Mouse (Mus musculus) embryonic facial prominence, embryonic 15.5 days (tissue): ENCODE measurements around the gene Zfp827. TPM values are rescaled to one million over a fixed set of nuclear protein-coding genes. Genes with fewer than 3 reads are reported as not detected.
A peak's percentile ranks its signal among the peaks of the same experiment; 100 is the strongest.

Source experiments
- ATAC-seq: fragments of 200-750 bp; cut with Nextera tagmentation; 2 replicates; pipeline ENCODE4 v1.8.0; 2017; ENCODE audit warnings: low read depth, moderate TSS enrichment; ENCODE audit not compliant: insufficient number of reproducible peaks, low FRiP score, low TSS enrichment
- H3K27ac ChIP-seq: fragments of 300-500 bp; sonication (generic); replicated peaks from 2 replicates; pipeline ENCODE4 v1.5.1; 2015; ENCODE audit warnings: mild to moderate bottlenecking, inconsistent platforms
- H3K27me3 ChIP-seq: fragments of 300-500 bp; sonication (generic); 2 replicates; pipeline ENCODE4 v1.6.1; 2015; ENCODE audit warnings: inconsistent platforms
- H3K36me3 ChIP-seq: fragments of 300-500 bp; sonication (generic); 2 replicates; pipeline ENCODE4 v1.6.1; 2015; ENCODE audit warnings: mild to moderate bottlenecking, inconsistent platforms
- H3K4me1 ChIP-seq: fragments of 300-500 bp; sonication (generic); 2 replicates; pipeline ENCODE4 v1.6.1; 2015; ENCODE audit warnings: inconsistent platforms
- H3K4me2 ChIP-seq: fragments of 300-500 bp; sonication (generic); replicated peaks from 2 replicates; pipeline ENCODE4 v1.6.1; 2015; ENCODE audit warnings: mild to moderate bottlenecking, inconsistent platforms
- H3K4me3 ChIP-seq: fragments of 300-500 bp; sonication (generic); replicated peaks from 2 replicates; pipeline ENCODE4 v1.5.1; 2015; ENCODE audit warnings: mild to moderate bottlenecking, inconsistent platforms
- H3K9ac ChIP-seq: fragments of 300-500 bp; sonication (generic); 2 replicates; pipeline ENCODE4 v1.6.1; 2015; ENCODE audit warnings: inconsistent platforms
- H3K9me3 ChIP-seq: fragments of 300-500 bp; sonication (generic); replicated peaks from 2 replicates; pipeline ENCODE4 v1.6.1; 2016; ENCODE audit warnings: inconsistent platforms
- WGBS: fragments of 180-500 bp; shearing (Covaris S2); methylation state at CpG from one replicate; pipeline ENCODE4 v1.1.7; 2015; 5-methylcytosine and 5-hydroxymethylcytosine counted together
- polyA plus RNA-seq: library from polyadenylated mRNA; unstranded; fragments of >200 nt; fragmentation: Nextera tagmentation; extraction: Ambion mirVana; gene quantifications from 2 replicates; pipeline ENCODE4 v1.2.1, GENCODE M21; 2015

The Zfp827 gene
- polyA plus RNA-seq, 1 experiment from 2014 or later = 9.6 TPM

DNA sequence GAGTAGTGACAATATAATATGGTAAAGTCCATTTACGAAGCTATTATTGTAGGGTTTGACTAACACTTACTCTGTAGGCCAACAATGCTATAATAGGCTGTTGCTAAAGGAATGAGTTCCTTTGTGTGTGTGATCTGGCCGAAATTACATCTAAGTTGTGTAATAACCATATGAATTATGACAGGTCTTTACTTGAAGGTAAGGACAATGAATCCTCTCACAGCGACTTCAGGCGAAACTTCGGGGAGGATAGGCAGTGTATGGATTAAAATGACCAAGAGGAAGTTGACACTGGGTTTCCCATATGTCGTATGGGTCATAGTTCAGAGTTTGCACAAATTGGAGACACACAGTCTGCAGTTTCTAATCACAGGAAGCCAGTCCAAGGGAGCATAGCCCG, 9.3 kb downstream of the Zfp827 start:
- H3K9ac ChIP-seq = no peak overlapping the region
- H3K4me3 ChIP-seq = no peak overlapping the region
- 66% methylated on average over 7 of the region's 7 CpGs for WGBS
- H3K9me3 ChIP-seq = no peaks in the 10 kb centered on the region
- H3K4me2 ChIP-seq = no peak overlapping the region
- H3K27ac ChIP-seq = no peak overlapping the region
- H3K4me1 ChIP-seq = peaks cover 14% of the 10 kb centered on the region
- no peaks in the 10 kb centered on the region for H3K27me3 ChIP-seq
- no peaks in the 10 kb centered on the region for H3K36me3 ChIP-seq
- ATAC-seq = no peak

DNA sequence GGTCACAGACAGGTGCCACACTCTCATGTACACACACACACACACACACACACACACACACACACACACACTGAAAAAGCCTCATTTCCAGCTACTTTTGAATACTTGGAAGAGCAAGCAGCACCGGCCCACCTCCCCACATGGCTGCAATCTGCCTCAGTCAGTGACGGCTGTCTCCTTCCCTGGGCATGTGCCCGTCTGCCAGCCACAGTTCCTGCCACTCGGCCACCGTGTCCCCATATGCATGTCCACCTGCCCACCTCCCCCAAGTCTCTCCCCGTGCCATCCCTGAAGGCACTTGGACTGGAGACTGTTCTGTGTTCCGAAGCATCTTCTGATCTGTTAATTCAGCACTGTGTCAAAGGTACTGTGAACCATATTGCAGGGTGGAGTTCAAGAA, 9.8 kb downstream of the Zfp827 start:
- no peak for ATAC-seq
- H3K9me3 ChIP-seq = no peaks in the 10 kb centered on the region
- no peak overlapping the region for H3K4me2 ChIP-seq
- no peak overlapping the region for H3K9ac ChIP-seq
- no peak overlapping the region for H3K27ac ChIP-seq
- no peaks in the 10 kb centered on the region for H3K36me3 ChIP-seq
- H3K4me3 ChIP-seq = no peak overlapping the region
- WGBS = 71% methylated on average over 7 of the region's 7 CpGs
- peaks cover 11% of the 10 kb centered on the region for H3K4me1 ChIP-seq
- H3K27me3 ChIP-seq = no peaks in the 10 kb centered on the region

DNA sequence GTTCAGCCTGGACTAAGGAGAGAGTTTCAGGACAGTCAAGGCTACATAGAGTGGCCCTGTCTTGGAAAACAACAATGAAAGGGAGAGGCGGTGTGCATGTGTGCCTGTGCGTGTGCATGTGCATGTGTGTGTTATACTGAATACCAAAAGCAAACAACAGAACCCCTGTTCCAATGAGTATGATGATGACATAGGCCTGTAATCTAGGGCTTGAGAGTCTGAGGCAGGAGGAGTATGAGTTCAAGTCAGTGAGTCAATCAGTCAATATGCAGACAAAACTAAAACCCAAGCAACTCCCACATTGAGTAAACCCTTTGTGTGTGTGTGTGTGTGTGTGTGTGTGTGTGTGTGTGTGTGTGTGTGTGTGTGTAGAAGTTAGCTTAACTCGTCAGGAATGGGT, 13.2 kb downstream of the Zfp827 start:
- H3K4me3 ChIP-seq = no peak overlapping the region
- no peak overlapping the region for H3K27ac ChIP-seq
- 93% methylated on average over 3 of the region's 3 CpGs for WGBS
- ATAC-seq = no peak
- H3K9me3 ChIP-seq = no peaks in the 10 kb centered on the region
- H3K27me3 ChIP-seq = no peaks in the 10 kb centered on the region
- H3K36me3 ChIP-seq = no peaks in the 10 kb centered on the region
- no peak overlapping the region for H3K9ac ChIP-seq
- H3K4me2 ChIP-seq = no peak overlapping the region
- H3K4me1 ChIP-seq = no peaks in the 10 kb centered on the region

DNA sequence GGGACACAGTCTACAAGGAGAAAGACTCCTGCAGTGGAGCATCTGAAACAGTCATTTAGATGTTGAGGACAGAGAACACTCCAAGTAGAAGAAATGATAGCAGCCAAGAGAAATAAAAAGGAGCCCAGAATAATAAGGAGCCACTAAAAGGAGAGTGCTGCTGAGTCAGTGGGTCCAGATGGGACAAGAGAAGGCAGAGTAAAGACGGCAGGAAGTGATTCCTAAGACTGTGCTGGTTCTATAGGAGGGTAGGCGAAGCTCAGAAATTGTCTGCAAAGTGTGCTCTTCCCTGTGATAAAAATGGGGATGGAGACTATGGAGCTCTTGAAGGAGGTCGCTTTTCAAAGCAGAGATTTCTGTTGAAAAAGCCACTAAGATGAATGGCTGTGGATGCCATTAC, 14.0 kb downstream of the Zfp827 start:
- no peak overlapping the region for H3K4me3 ChIP-seq
- H3K4me1 ChIP-seq = no peaks in the 10 kb centered on the region
- no peak overlapping the region for H3K4me2 ChIP-seq
- H3K27me3 ChIP-seq = no peaks in the 10 kb centered on the region
- H3K27ac ChIP-seq = no peak overlapping the region
- no peaks in the 10 kb centered on the region for H3K9me3 ChIP-seq
- H3K9ac ChIP-seq = no peak overlapping the region
- WGBS = 72% methylated on average over 3 of the region's 3 CpGs
- no peak for ATAC-seq
- H3K36me3 ChIP-seq = no peaks in the 10 kb centered on the region

DNA sequence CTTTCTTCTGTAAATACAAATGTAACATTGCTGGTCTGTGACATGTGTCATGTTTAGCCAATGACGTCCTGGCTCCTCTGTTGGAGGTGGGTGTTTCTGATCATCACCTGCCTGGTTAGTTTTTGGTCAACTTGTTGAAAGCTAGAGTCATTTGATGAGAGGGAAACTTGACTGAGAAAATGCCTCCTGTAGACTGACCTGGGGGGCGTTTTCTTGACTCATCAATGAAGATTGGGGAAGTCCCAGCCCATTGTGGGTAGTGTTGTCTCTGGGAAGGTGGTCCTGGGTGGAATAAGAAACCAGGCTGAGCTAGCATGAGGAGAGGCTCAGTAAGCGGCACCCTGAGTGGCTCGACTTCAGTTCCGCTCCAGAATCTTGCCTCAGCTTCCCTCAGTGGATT, 16.4 kb downstream of the Zfp827 start:
- H3K4me2 ChIP-seq = no peak overlapping the region
- WGBS = 87% methylated on average over 5 of the region's 5 CpGs

DNA sequence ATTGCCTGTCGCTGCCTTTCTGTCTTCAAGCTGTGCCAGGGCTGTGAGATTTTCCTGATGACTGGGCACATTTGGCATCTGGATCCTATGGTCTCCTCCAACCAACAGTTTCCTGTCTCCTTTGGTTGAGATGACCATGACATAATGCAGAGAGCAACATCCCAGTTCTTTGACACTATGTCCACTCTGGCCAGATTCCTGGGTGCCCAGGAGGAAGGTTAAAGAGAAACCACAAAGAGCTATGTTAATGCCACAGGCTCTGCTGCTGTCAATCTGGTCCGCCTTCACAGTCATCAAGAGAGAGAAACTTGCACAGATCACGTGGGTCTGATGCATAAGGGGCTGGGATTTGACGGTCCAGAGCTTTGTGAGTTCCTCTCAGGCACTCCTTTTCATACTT, 18.4 kb downstream of the Zfp827 start:
- H3K4me2 ChIP-seq = no peak overlapping the region
- H3K4me3 ChIP-seq = no peak overlapping the region
- no peaks in the 10 kb centered on the region for H3K27me3 ChIP-seq
- 0 out of 2 replicates have a peak, but pooled peaks cover 15% of the 10 kb centered on the region for H3K36me3 ChIP-seq
- WGBS = 68% methylated on average over 4 of the region's 4 CpGs
- no peak overlapping the region for H3K9ac ChIP-seq
- no peak overlapping the region for H3K27ac ChIP-seq
- H3K9me3 ChIP-seq = no peaks in the 10 kb centered on the region
- no peak for ATAC-seq
- no peaks in the 10 kb centered on the region for H3K4me1 ChIP-seq

More for the DNA sequence above, 16.4 kb downstream of the Zfp827 start:
- Histone ChIP-seq H3K36me3 (0 out of 2 replicates have a peak, but pooled peaks cover 12% of the 10 kb centered on the region), H3K27me3 (no peaks in the 10 kb centered on the region), H3K9me3 (no peaks in the 10 kb centered on the region), H3K4me3 (no peak overlapping the region), H3K4me1 (no peaks in the 10 kb centered on the region), H3K9ac (no peak overlapping the region), H3K27ac (no peak overlapping the region)
- no peak for ATAC-seq

DNA sequence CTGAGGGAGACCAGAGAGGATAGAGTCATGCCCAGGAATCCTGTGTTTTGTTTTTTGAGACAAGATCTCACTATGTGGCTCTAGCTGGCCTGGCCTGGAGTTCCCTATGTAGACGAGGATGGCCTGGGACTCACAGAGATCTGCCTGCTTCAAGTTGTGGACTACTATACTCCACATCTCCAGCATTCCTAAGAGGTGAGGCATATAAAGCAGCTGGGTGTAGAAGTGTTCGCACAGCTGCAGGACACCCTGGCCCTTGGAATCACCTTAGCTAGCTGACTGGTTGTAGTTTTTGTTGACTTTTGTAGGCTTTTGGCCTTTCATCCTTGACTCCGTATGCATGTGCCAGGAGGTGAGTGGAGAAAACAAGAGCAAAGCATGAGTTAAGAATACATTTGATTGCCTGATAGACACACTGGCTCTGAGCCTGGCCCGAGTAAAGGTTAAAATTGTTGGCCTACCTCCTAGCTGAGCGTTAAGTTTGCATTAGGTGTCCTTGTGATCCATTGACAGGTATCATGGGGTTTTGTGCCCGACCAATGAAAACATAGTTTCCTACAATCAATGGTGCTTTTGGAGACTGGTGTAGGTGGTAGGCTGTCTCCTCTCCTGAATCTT, 20.3 kb downstream of the Zfp827 start:
- ATAC-seq = no peak
- H3K27ac ChIP-seq = no peak overlapping the region
- 90% methylated on average over 6 of the region's 6 CpGs for WGBS

DNA sequence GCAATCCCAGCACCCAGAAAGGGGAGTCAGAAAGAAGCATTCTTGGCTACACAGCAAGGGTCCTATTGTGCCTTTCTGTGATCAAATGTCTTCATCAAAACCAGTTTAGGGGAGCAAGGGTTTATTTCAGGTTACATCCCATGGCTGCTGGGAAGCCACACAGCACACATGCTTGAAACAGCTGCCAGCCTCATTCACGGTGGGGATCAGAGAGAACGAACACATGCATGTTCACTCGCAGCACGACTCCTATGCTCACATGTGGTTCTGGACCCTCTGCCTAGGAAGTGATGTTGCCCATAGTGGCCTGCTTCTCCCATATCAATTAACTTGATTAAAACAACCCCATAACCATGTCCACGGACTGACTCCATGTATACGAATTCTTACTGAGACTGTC, 26.0 kb downstream of the Zfp827 start:
- no peak overlapping the region for H3K9ac ChIP-seq

More for the DNA sequence above, 20.3 kb downstream of the Zfp827 start:
- Histone ChIP-seq H3K4me3 (no peak overlapping the region), H3K9me3 (no peaks in the 10 kb centered on the region), H3K4me2 (no peak overlapping the region), H3K36me3 (0 out of 2 replicates have a peak, but pooled peaks cover 15% of the 10 kb centered on the region), H3K4me1 (no peaks in the 10 kb centered on the region), H3K27me3 (no peaks in the 10 kb centered on the region), H3K9ac (no peak overlapping the region)

DNA sequence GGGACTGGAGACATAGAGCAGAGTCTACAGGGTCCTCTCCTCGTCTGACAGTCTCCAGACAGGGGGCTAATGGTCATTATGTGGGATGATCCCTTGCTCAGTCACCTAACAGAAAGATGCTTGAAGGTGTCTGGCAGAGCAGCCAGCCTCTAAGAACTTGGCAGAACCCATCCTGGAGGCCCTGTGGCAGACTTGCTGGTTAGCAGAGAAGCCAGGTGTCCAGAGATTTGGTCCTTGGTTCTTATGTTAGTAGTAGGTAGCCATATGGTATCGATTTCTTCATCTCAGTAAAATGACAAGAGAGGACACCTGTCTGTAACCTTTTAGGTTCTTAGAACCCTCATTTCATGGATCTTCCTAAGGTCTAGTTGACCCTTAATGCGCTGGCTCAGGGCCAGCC, 28.9 kb downstream of the Zfp827 start:
- H3K9ac ChIP-seq = no peak overlapping the region
- H3K27ac ChIP-seq = no peak overlapping the region
- peaks cover 18% of the 10 kb centered on the region; the same call in 1 of the 2 replicates for H3K4me1 ChIP-seq
- ATAC-seq = no peak
- H3K4me2 ChIP-seq = no peak overlapping the region
- WGBS = 79% methylated on average over 3 of the region's 3 CpGs
- H3K9me3 ChIP-seq = no peaks in the 10 kb centered on the region
- no peak overlapping the region for H3K4me3 ChIP-seq
- no peaks in the 10 kb centered on the region for H3K27me3 ChIP-seq
- H3K36me3 ChIP-seq = peaks cover 20% of the 10 kb centered on the region

More for the DNA sequence above, 26.0 kb downstream of the Zfp827 start:
- Histone ChIP-seq H3K27me3 (no peaks in the 10 kb centered on the region), H3K9me3 (no peaks in the 10 kb centered on the region), H3K36me3 (0 out of 2 replicates have a peak, but pooled peaks cover 3% of the 10 kb centered on the region), H3K27ac (no peak overlapping the region), H3K4me3 (no peak overlapping the region), H3K4me1 (peaks cover 4% of the 10 kb centered on the region; the same call in 1 of the 2 replicates), H3K4me2 (no peak overlapping the region)
- WGBS = 64% methylated on average over 6 of the region's 6 CpGs
- ATAC-seq = no peak

DNA sequence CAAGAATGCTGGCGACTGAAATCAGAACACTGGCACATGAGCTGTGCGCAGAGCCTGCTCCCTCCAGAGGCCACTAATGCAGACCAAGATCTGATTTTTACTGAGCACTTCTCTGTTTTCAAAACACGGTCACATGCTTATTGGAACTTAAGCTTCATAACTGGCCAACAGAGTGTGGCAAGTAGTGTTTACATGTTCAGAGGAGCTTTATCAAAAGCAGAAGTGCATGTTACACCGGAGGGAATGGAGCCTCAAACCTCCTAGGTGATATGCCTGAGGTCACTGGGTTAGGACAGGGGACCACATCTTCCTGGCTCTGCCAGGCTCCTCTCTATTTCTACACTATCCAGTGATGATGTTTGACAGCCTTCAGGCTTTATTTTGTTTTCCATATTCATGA, 31.1 kb downstream of the Zfp827 start:
- peaks cover 18% of the 10 kb centered on the region; the same call in 1 of the 2 replicates for H3K4me1 ChIP-seq
- H3K36me3 ChIP-seq = peaks cover 35% of the 10 kb centered on the region
- H3K9me3 ChIP-seq = no peaks in the 10 kb centered on the region
- no peak overlapping the region for H3K4me3 ChIP-seq
- no peak for ATAC-seq
- H3K27me3 ChIP-seq = no peaks in the 10 kb centered on the region
- H3K4me2 ChIP-seq = no peak overlapping the region
- 46% methylated on average over 4 of the region's 4 CpGs for WGBS
- no peak overlapping the region for H3K27ac ChIP-seq
- H3K9ac ChIP-seq = no peak overlapping the region

DNA sequence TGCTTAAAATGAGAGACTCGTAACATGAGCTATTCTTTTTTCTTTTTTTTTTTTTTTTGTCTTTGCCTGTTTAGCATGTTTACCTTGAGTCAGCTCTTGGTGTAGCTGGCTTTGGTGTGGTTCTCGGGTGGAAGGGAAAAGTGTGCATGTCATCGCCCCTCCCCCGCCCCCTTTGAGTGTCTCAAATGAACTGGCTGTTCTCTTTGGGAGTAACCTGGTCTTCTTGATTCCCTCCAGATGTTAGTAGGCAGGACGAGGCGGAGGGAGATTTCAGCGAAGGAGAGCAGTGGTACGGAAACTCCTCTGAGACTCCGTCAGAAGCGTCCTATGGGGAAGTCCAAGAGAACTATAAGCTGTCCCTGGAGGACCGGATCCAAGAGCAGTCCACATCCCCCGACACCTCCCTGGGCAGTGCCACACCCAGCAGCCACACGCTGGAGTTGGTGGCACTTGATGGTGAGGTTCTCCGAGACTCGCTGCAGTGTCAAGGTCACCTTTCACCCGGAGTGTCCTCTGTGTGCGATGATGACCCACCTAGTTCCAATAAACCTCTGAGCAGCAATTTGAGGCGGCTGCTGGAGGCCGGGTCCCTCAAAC, 31.9 kb downstream of the Zfp827 start:
- no peak overlapping the region for H3K4me2 ChIP-seq
- no peaks in the 10 kb centered on the region for H3K27me3 ChIP-seq
- peaks cover 18% of the 10 kb centered on the region; the same call in 1 of the 2 replicates for H3K4me1 ChIP-seq
- WGBS = 50% methylated on average over 19 of the region's 19 CpGs
- H3K9ac ChIP-seq = no peak overlapping the region
- H3K27ac ChIP-seq = peak overlapping the region; percentile 51; the same call in 1 of the 2 replicates
- H3K9me3 ChIP-seq = no peaks in the 10 kb centered on the region
- ATAC-seq = no peak
- no peak overlapping the region for H3K4me3 ChIP-seq
- peaks cover 36% of the 10 kb centered on the region for H3K36me3 ChIP-seq

DNA sequence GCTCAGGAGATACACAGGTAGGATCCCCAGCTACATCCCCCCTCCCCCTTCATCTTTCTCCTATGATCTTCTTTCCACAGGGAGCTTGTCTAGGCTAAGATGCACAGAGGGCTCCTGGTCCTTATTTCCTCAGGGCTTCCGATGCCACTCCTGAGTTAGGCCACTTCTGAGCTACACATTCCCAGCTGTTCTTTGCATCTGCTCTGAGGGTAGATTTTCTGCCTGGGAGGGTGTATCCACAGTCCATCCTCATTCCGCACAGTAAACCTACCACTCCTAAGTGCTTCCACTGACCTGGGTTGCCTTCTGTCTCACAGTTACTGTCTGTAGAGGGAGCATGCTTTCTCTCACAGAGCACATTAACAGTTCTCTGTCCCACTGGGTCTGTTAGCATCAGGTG, 37.7 kb downstream of the Zfp827 start:
- Histone ChIP-seq H3K9me3 (no peaks in the 10 kb centered on the region), H3K4me3 (no peak overlapping the region), H3K4me1 (no peaks in the 10 kb centered on the region), H3K4me2 (no peak overlapping the region), H3K36me3 (peaks cover 42% of the 10 kb centered on the region), H3K27ac (no peak overlapping the region), H3K27me3 (no peaks in the 10 kb centered on the region), H3K9ac (no peak overlapping the region)
- ATAC-seq = no peak
- 71% methylated on average over 2 of the region's 2 CpGs for WGBS
